In genomic region chr7:128304907-128305306, GRCm38 (mm10) we compare ENCODE assay signal across 9 mouse cellular contexts. TPM values are rescaled to one million over a fixed set of nuclear protein-coding genes. Genes with fewer than 3 reads are reported as not detected.
DNase-seq lines count a peak whose midpoint lies in the region; ATAC-seq and TF ChIP-seq lines count a peak whose summit lies in the region.
"Had no signal": no experiment of that assay in that cellular context is flagged by ENCODE, and none has a peak within 500 bp of the region (broad histone marks: within the 10 kb centered on the region; RNA-seq: fewer than 3 reads in every experiment).

No protein-coding gene starts in this region.

- H3K27me3 ChIP-seq in neural tube, embryonic 14.5 days (ENCODE audit: control insufficient read depth, insufficient read depth, low read length): no peaks in the 10 kb centered on the region

- 0 out of 2 replicates have a peak, but pooled peaks cover under 1% of the 10 kb centered on the region for H3K4me1 ChIP-seq in embryonic fibroblast, embryonic 13.5 days (ENCODE audit: control insufficient read depth, insufficient read depth, low read length)
- H3K4me1 ChIP-seq in neural tube, embryonic 14.5 days (ENCODE audit: control insufficient read depth, insufficient read depth, low read length): no peaks in the 10 kb centered on the region

- 0 out of 2 replicates have a peak, but pooled peaks have one; percentile 51 for ATAC-seq in neural tube, embryonic 14.5 days (ENCODE audit: low read depth)

- no peak overlapping the region for H3K27ac ChIP-seq in gastrocnemius, adult 2 months
- H3K27ac ChIP-seq in embryonic fibroblast, embryonic 13.5 days (ENCODE audit: insufficient read depth, low read length): no peak overlapping the region
- no peak overlapping the region for H3K27ac ChIP-seq in neural tube, embryonic 14.5 days (ENCODE audit: low read depth, low read length)

- 2% methylated on average over 5 of the region's 5 CpGs for WGBS in neural tube, embryonic 14.5 days

- no peak overlapping the region for H3K4me3 ChIP-seq in gastrocnemius, adult 2 months
- H3K4me3 ChIP-seq in embryonic fibroblast, embryonic 13.5 days (ENCODE audit: insufficient read depth, low read length): no peak overlapping the region
- H3K4me3 ChIP-seq in neural tube, embryonic 14.5 days (ENCODE audit: low read depth, low read length): no peak overlapping the region

- no peak overlapping the region for H3K9ac ChIP-seq in neural tube, embryonic 14.5 days (replicated peaks; ENCODE audit: low read depth, low read length)

- no peak overlapping the region for H3K4me2 ChIP-seq in neural tube, embryonic 14.5 days (ENCODE audit: low read depth, low read length)

- DNase-seq in gastrocnemius, adult 2 months: peak; percentile 54
- DNase-seq in gastrocnemius, adult 8-10 months (ENCODE audit: low spot score in 2 of 2): no peak
- DNase-seq in thymus, postnatal 14 days: peak; percentile 16
- DNase-seq in thymus, adult 18-20 months: no peak
- peak; percentile 52 to 68 for DNase-seq in left cerebral cortex, postnatal 10 days (ENCODE audit: extremely low spot score in 1 of 2, low spot score in 2 of 2)
- DNase-seq in adrenal gland, adult 2 months: no peak

- no peak for TF ChIP-seq POLR2A in embryonic fibroblast, embryonic 13.5 days (IDR thresholded peaks at IDR 0.05; ENCODE audit: low read depth, low read length)

- intact Hi-C loops in gastrocnemius, adult 2 months (cut with DNase I): loop anchor here (1.0 kb wide), 1 partner anchor 40 kb away; no protein-coding TSS in a partner anchor
- intact Hi-C loops in left cerebral cortex, postnatal 10 days (cut with DNase I): loop anchor here (5.0 kb wide), 2 partner anchors 42 to 387 kb away; no protein-coding TSS in a partner anchor

- peak; percentile 52 for TF ChIP-seq CTCF in gastrocnemius, adult 2 months (IDR thresholded peaks at IDR 0.05)
- TF ChIP-seq CTCF in embryonic fibroblast, embryonic 13.5 days (IDR thresholded peaks at IDR 0.05; ENCODE audit: borderline replicate concordance, insufficient read depth, low read length): peak; percentile 66; the same call in 1 of the 2 replicates

- H3K9me3 ChIP-seq in neural tube, embryonic 14.5 days (ENCODE audit: control insufficient read depth, low read length): no peaks in the 10 kb centered on the region

- no peaks in the 10 kb centered on the region for H3K36me3 ChIP-seq in neural tube, embryonic 14.5 days (ENCODE audit: control insufficient read depth, insufficient read depth, low read length)

RNA-seq across cellular contexts. Expression of gene BC017158, which starts 6.9 kb away (rescaled TPM):
- total RNA-seq in gastrocnemius, adult 2 months (2021): 1 to 10 TPM; 2.3 to 3.7 TPM
- 1 to 10 TPM; 2.2 to 2.5 (median 2.3) TPM for total RNA-seq in gastrocnemius, adult 8-10 months (2022)
- 17.9 and 21.1 TPM in 2 replicates for polyA plus RNA-seq in embryonic fibroblast, embryonic 13.5 days (2011; ENCODE audit: insufficient read length, low read depth, missing spikeins)
- total RNA-seq in left cerebral cortex, postnatal 10 days (2021): 10 to 100 TPM; 25.1 to 25.4 TPM
- polyA plus RNA-seq in neural tube, embryonic 14.5 days (2014; fragmentation: Nextera tagmentation; extraction: Ambion mirVana): 25.9 and 27.9 TPM in 2 replicates
- total RNA-seq in adrenal gland, adult 2 months (2021): 10 to 100 TPM; 28.6 to 33.0 TPM
- 62.7 and 66.8 TPM in 2 replicates for polyA plus RNA-seq in adrenal gland, adult 2 months (2012; rRNA removed)

RNA-seq across cellular contexts. Expression of gene Slc5a2, which starts 39.5 kb away (rescaled TPM):
- total RNA-seq in gastrocnemius, adult 2 months (2021): not detected
- total RNA-seq in gastrocnemius, adult 8-10 months (2022): not detected
- polyA plus RNA-seq in embryonic fibroblast, embryonic 13.5 days (2011; ENCODE audit: insufficient read length, low read depth, missing spikeins): not detected in 2 replicates
- total RNA-seq in left cerebral cortex, postnatal 10 days (2021): not detected
- not detected in 2 replicates for polyA plus RNA-seq in neural tube, embryonic 14.5 days (2014; fragmentation: Nextera tagmentation; extraction: Ambion mirVana)
- total RNA-seq in adrenal gland, adult 2 months (2021): under 1 TPM in 1 of 2 experiments, not detected in 1; 0.17 TPM
- not detected in 2 replicates for polyA plus RNA-seq in adrenal gland, adult 2 months (2012; rRNA removed)
- total RNA-seq: layer of hippocampus, adult 18-20 months had no signal

RNA-seq across cellular contexts. Expression of gene Tgfb1i1, which starts 58.3 kb away (rescaled TPM):
- 1 to 10 TPM; 5.2 to 7.6 TPM for total RNA-seq in gastrocnemius, adult 2 months (2021)
- 1 to 10 TPM; 3.3 to 4.1 (median 3.6) TPM for total RNA-seq in gastrocnemius, adult 8-10 months (2022)
- polyA plus RNA-seq in embryonic fibroblast, embryonic 13.5 days (2011; ENCODE audit: insufficient read length, low read depth, missing spikeins): 200 and 221 TPM in 2 replicates
- 10 to 100 TPM; 33.0 to 35.9 TPM for total RNA-seq in left cerebral cortex, postnatal 10 days (2021)
- polyA plus RNA-seq in neural tube, embryonic 14.5 days (2014; fragmentation: Nextera tagmentation; extraction: Ambion mirVana): 15.2 and 24.7 TPM in 2 replicates
- total RNA-seq in adrenal gland, adult 2 months (2021): 10 to 100 TPM; 24.0 to 30.2 TPM
- 35.1 and 35.8 TPM in 2 replicates for polyA plus RNA-seq in adrenal gland, adult 2 months (2012; rRNA removed)

Comparison
In these comparisons a context has a peak if more than half of its experiments do, and no peak if none do; other contexts are left out.
1. DNase-seq: peak in gastrocnemius, adult 2 months (single experiment), thymus, postnatal 14 days (single experiment) and left cerebral cortex, postnatal 10 days (2 of 2); none in gastrocnemius, adult 8-10 months (0 of 2), thymus, adult 18-20 months (0 of 2) and adrenal gland, adult 2 months (single experiment).
2. RNA of gene BC017158, which starts 6.9 kb away (total RNA-seq): 28.6 to 33.0 TPM in adrenal gland, adult 2 months and 25.1 to 25.4 TPM in left cerebral cortex, postnatal 10 days; 2.3 to 3.7 TPM in gastrocnemius, adult 2 months and 2.2 to 2.5 TPM in gastrocnemius, adult 8-10 months; every median in the first group is over 4 times any median in the second.